Mouse (Mus musculus) megakaryocyte-erythroid progenitor cell, adult 5 weeks (primary cell): ENCODE results near the gene Cckar. TPM values are rescaled to one million over a fixed set of nuclear protein-coding genes. Genes with fewer than 3 reads are reported as not detected.

ENCODE experiments used
- polyA plus RNA-seq: library from polyadenylated mRNA; stranded (reverse); fragments of >175 nt; gene quantifications from 2 replicates; pipeline ENCODE4 v1.2.3, GENCODE M21; 2012

Cckar gene
- polyA plus RNA-seq, result not detected in 2 replicates

GRCm38 (mm10) chr5:53707235-53708177 lies at the start of gene Cckar:
TSS of gene Cckar (minus strand) at chr5:53707705.

Other genes starting within 250 kb of the Cckar start
- gene Rbpj, start 241.6 kb downstream of the Cckar start, polyA plus RNA-seq, result 6.7 and 6.8 TPM in 2 replicates
- gene Tbc1d19, start 101.9 kb upstream of the Cckar start, polyA plus RNA-seq, result 8.6 and 12.7 TPM in 2 replicates